Mouse (Mus musculus) MEL (cell line): ENCODE results near the gene Acss1. TPM values are rescaled to one million over a fixed set of nuclear protein-coding genes. Genes with fewer than 3 reads are reported as not detected.

Experiments used
- DNase-seq: peaks from one replicate; pipeline ENCODE4 v3.0.0; 2011; ENCODE audit warnings: low read depth, low spot score
- H3K27ac ChIP-seq: 2 replicates; pipeline ENCODE4 v1.5.1; 2012; ENCODE audit warnings: low read depth, mild to moderate bottlenecking, control low read depth, low read length, moderate library complexity; ENCODE audit not compliant: control insufficient read depth
- H3K27me3 ChIP-seq, 2 experiments: fragments of 150-350 bp in 1 of 2; sonication (generic) in 1 of 2; 2 replicates each; pipeline ENCODE4 v1.6.1; 2012; ENCODE audit warnings: low read length in 2 of 2, mild to moderate bottlenecking in 2 of 2, improper control_type of control experiment in 1 of 2, moderate library complexity in 1 of 2; ENCODE audit not compliant: insufficient read depth in 2 of 2, control insufficient read depth in 1 of 2
- H3K36me3 ChIP-seq, 2 experiments: 2 replicates each; pipeline ENCODE4 v1.6.1; 2012 to 2014; ENCODE audit warnings: low read length in 2 of 2, improper control_type of control experiment in 1 of 2, inconsistent platforms in 1 of 2, mild to moderate bottlenecking in 1 of 2; ENCODE audit not compliant: insufficient read depth in 2 of 2, control insufficient read depth in 1 of 2
- H3K4me1 ChIP-seq, 2 experiments: fragments of 150-350 bp in 1 of 2; sonication (generic) in 1 of 2; 2 replicates each; pipeline ENCODE4 v1.6.1; 2012; ENCODE audit warnings: low read length in 2 of 2, improper control_type of control experiment in 1 of 2, mild to moderate bottlenecking in 1 of 2; ENCODE audit not compliant: insufficient read depth in 2 of 2, control insufficient read depth in 1 of 2
- H3K4me3 ChIP-seq, 2 experiments: fragments of 150-350 bp in 1 of 2; sonication (generic) in 1 of 2; 2 replicates each; pipeline ENCODE4 v1.5.1; 2012; ENCODE audit warnings: low read depth in 2 of 2, low read length in 2 of 2, mild to moderate bottlenecking in 2 of 2, moderate library complexity in 2 of 2, control low read depth in 1 of 2, improper control_type of control experiment in 1 of 2; ENCODE audit not compliant: control insufficient read depth in 1 of 2, insufficient read depth in 1 of 2
- H3K79me2 ChIP-seq: 2 replicates; pipeline ENCODE4 v1.6.1; 2012; ENCODE audit warnings: mild to moderate bottlenecking, low read length, moderate library complexity; ENCODE audit not compliant: control insufficient read depth, poor library complexity, insufficient read depth
- H3K9ac ChIP-seq: 2 replicates; pipeline ENCODE4 v1.6.1; 2012; ENCODE audit warnings: low read depth, mild to moderate bottlenecking, control low read depth, low read length, moderate library complexity; ENCODE audit not compliant: control insufficient read depth, poor library complexity, severe bottlenecking
- H3K9me3 ChIP-seq: fragments of 150-350 bp; sonication (generic); replicated peaks from 2 replicates; pipeline ENCODE4 v1.6.1; 2012; ENCODE audit warnings: mild to moderate bottlenecking, low read length, improper control_type of control experiment, moderate library complexity; ENCODE audit not compliant: insufficient read depth
- BHLHE40 ChIP-seq: IDR thresholded peaks from 2 replicates; pipeline ENCODE4 v1.6.1; 2012; ENCODE audit warnings: low read depth, mild to moderate bottlenecking, inconsistent platforms, low read length, improper control_type of control experiment, borderline replicate concordance
- CHD1 ChIP-seq: IDR thresholded peaks from 2 replicates; pipeline ENCODE4 v1.6.1; 2012; ENCODE audit warnings: low read depth, mild to moderate bottlenecking, inconsistent platforms, low read length, improper control_type of control experiment
- CHD2 ChIP-seq: IDR thresholded peaks from 2 replicates; pipeline ENCODE4 v1.6.1; 2011; ENCODE audit warnings: low read length, improper control_type of control experiment
- CTCF ChIP-seq, 3 experiments: IDR thresholded peaks in 2 of 3; conservative IDR thresholded peaks in 1 of 3; 2 replicates each; pipeline ENCODE4 v1.5.1; 2011 to 2012; ENCODE audit warnings: low read length in 3 of 3, low read depth in 2 of 3, mild to moderate bottlenecking in 2 of 3, improper control_type of control experiment in 1 of 3, inconsistent platforms in 1 of 3, mixed read lengths in 1 of 3, moderate library complexity in 1 of 3; ENCODE audit not compliant: control insufficient read depth in 1 of 3, insufficient read depth in 1 of 3, poor library complexity in 1 of 3, severe bottlenecking in 1 of 3
- E2F4 ChIP-seq: IDR thresholded peaks from 2 replicates; pipeline ENCODE4 v1.6.1; 2011; ENCODE audit warnings: low read depth, low read length, improper control_type of control experiment, borderline replicate concordance
- ELF1 ChIP-seq: IDR thresholded peaks from 2 replicates; pipeline ENCODE4 v1.6.1; 2014; ENCODE audit warnings: low read depth, mild to moderate bottlenecking, inconsistent platforms, low read length, improper control_type of control experiment, moderate library complexity
- EP300 ChIP-seq, 2 experiments: IDR thresholded peaks; 2 replicates each; pipeline ENCODE4 v1.6.1; 2011; ENCODE audit warnings: improper control_type of control experiment in 2 of 2, low read length in 2 of 2, low read depth in 1 of 2, mild to moderate bottlenecking in 1 of 2
- ETS1 ChIP-seq: IDR thresholded peaks from 2 replicates; pipeline ENCODE4 v1.6.1; 2012; ENCODE audit warnings: low read depth, mild to moderate bottlenecking, inconsistent platforms, low read length, improper control_type of control experiment, moderate library complexity
- JUND ChIP-seq: IDR thresholded peaks from 2 replicates; pipeline ENCODE4 v1.6.1; 2011; ENCODE audit warnings: low read depth, mild to moderate bottlenecking, improper control_type of control experiment, low read length
- KAT2A ChIP-seq: conservative IDR thresholded peaks from 2 replicates; pipeline ENCODE4 v1.6.1; 2012; ENCODE audit warnings: low read depth, low read length, improper control_type of control experiment, inconsistent platforms
- MAFK ChIP-seq: IDR thresholded peaks from 2 replicates; pipeline ENCODE4 v1.6.1; 2011; ENCODE audit warnings: low read depth, mild to moderate bottlenecking, low read length, improper control_type of control experiment, borderline replicate concordance
- MEF2A ChIP-seq: IDR thresholded peaks from 2 replicates; pipeline ENCODE4 v1.6.1; 2014; ENCODE audit warnings: low read depth, mild to moderate bottlenecking, inconsistent platforms, low read length, improper control_type of control experiment; ENCODE audit not compliant: poor library complexity, insufficient replicate concordance, severe bottlenecking; ENCODE audit errors: extremely low read depth
- MXI1 ChIP-seq: IDR thresholded peaks from 2 replicates; pipeline ENCODE4 v1.6.1; 2011; ENCODE audit warnings: mild to moderate bottlenecking, low read depth, low read length, improper control_type of control experiment
- MYC ChIP-seq: IDR thresholded peaks from 2 replicates; pipeline ENCODE4 v1.6.1; 2011; ENCODE audit warnings: low read depth, mild to moderate bottlenecking, low read length, improper control_type of control experiment, moderate library complexity
- NELFE ChIP-seq: IDR thresholded peaks from 2 replicates; pipeline ENCODE4 v1.6.1; 2011; ENCODE audit warnings: low read depth, low read length, improper control_type of control experiment
- NRF1 ChIP-seq: IDR thresholded peaks from 2 replicates; pipeline ENCODE4 v1.6.1; 2014; ENCODE audit warnings: low read depth, mild to moderate bottlenecking, inconsistent platforms, low read length, improper control_type of control experiment, moderate library complexity; ENCODE audit not compliant: poor library complexity, insufficient read depth, severe bottlenecking
- POLR2AphosphoS2 ChIP-seq: IDR thresholded peaks from 2 replicates; pipeline ENCODE4 v1.6.1; 2011; ENCODE audit warnings: low read length, improper control_type of control experiment
- RCOR1 ChIP-seq: IDR thresholded peaks from 2 replicates; pipeline ENCODE4 v1.6.1; 2012; ENCODE audit warnings: low read depth, mild to moderate bottlenecking, inconsistent platforms, low read length, improper control_type of control experiment
- SMC3 ChIP-seq: IDR thresholded peaks from 2 replicates; pipeline ENCODE4 v1.6.1; 2011; ENCODE audit warnings: low read depth, low read length, improper control_type of control experiment
- TAL1 ChIP-seq: IDR thresholded peaks from 2 replicates; pipeline ENCODE4 v1.6.1; 2012; ENCODE audit warnings: mild to moderate bottlenecking, inconsistent platforms, low read length, moderate library complexity, mixed read lengths
- TCF12 ChIP-seq: IDR thresholded peaks from 2 replicates; pipeline ENCODE4 v1.6.1; 2014; ENCODE audit warnings: low read depth, mild to moderate bottlenecking, inconsistent platforms, low read length, improper control_type of control experiment, moderate library complexity
- UBTF ChIP-seq: IDR thresholded peaks from 2 replicates; pipeline ENCODE4 v1.6.1; 2012; ENCODE audit warnings: low read depth, mild to moderate bottlenecking, inconsistent platforms, low read length, improper control_type of control experiment, moderate library complexity, borderline replicate concordance; ENCODE audit not compliant: insufficient read depth
- USF2 ChIP-seq, 2 experiments: IDR thresholded peaks; 2 replicates each; pipeline ENCODE4 v1.6.1; 2011 to 2012; ENCODE audit warnings: improper control_type of control experiment in 2 of 2, low read length in 2 of 2, borderline replicate concordance in 1 of 2, inconsistent platforms in 1 of 2, low read depth in 1 of 2, mild to moderate bottlenecking in 1 of 2; ENCODE audit not compliant: insufficient read depth in 1 of 2
- ZC3H11A ChIP-seq: IDR thresholded peaks from 2 replicates; pipeline ENCODE4 v1.6.1; 2012; ENCODE audit warnings: low read depth, mild to moderate bottlenecking, inconsistent platforms, low read length, improper control_type of control experiment
- polyA plus RNA-seq, 2 experiments: library from polyadenylated mRNA; stranded (reverse) in 1 of 2; unstranded in 1 of 2; fragments of >175 nt in 1 of 2; fragments of >200 nt in 1 of 2; gene quantifications; 2 replicates each; pipeline versions ENCODE4 v1.2.1 to v1.2.4; 2012; ENCODE audit warnings: low replicate concordance in 2 of 2, low read depth in 1 of 2; ENCODE audit not compliant: insufficient read length in 2 of 2, insufficient read depth in 1 of 2, missing spikeins in 1 of 2
- total RNA-seq: library from RNA; depleted of rRNA; stranded (reverse); fragments of 300-350 nt; gene quantifications from 2 replicates; pipeline ENCODE4 v1.2.3, GENCODE M21; 2012

Acss1 gene
- total and polyA plus RNA-seq, 3 experiments = 10.2 to 22.6 TPM; not detected in 1

- H3K4me1 ChIP-seq = no peaks in the 10 kb centered on the region
- TF ChIP-seq KAT2A = no peak
- no peak for TF ChIP-seq SMC3
- TF ChIP-seq UBTF = no peak
- no peak for TF ChIP-seq CHD2
- TF ChIP-seq MEF2A = no peak
- no peak for TF ChIP-seq MXI1
- TF ChIP-seq CHD1 = no peak
- TF ChIP-seq, all 39 proteins: peak for 0
- no peaks in the 10 kb centered on the region for H3K79me2 ChIP-seq
- no peaks in the 10 kb centered on the region for H3K36me3 ChIP-seq
- no peak overlapping the region for H3K9ac ChIP-seq
- no peaks in the 10 kb centered on the region for H3K9me3 ChIP-seq
- H3K27ac ChIP-seq = no peak overlapping the region
- no peak overlapping the region for H3K4me3 ChIP-seq
- DNase-seq = peak; percentile 12
- H3K27me3 ChIP-seq = no peaks in the 10 kb centered on the region
Observed at GRCm38 (mm10) chr2:150646411-150647121, 21.7 kb downstream of the Acss1 start.

GRCm38 (mm10) chr2:150645225-150645624 is 23.1 kb downstream of the Acss1 start:
- Histone ChIP-seq H3K4me1 (no peaks in the 10 kb centered on the region), H3K4me3 (no peak overlapping the region), H3K36me3 (no peaks in the 10 kb centered on the region), H3K27ac (no peak overlapping the region), H3K79me2 (no peaks in the 10 kb centered on the region), H3K27me3 (no peaks in the 10 kb centered on the region), H3K9ac (no peak overlapping the region), H3K9me3 (no peaks in the 10 kb centered on the region)
- TF ChIP-seq TAL1 (no peak), CHD2 (no peak), MYC (no peak), CTCF (IDR thresholded peaks at IDR 0.05 in 2 of 3, conservative IDR thresholded peaks at IDR 0.05 in 1 of 3; ENCODE audit: control insufficient read depth in 1 of 3, insufficient read depth in 1 of 3, low read depth in 2 of 3, low read length in 3 of 3, poor library complexity in 1 of 3, severe bottlenecking in 1 of 3) (no peak), TCF12 (no peak), USF2 (IDR thresholded peaks at IDR 0.05; ENCODE audit: borderline replicate concordance in 1 of 2, insufficient read depth in 1 of 2, low read depth in 1 of 2, low read length in 2 of 2) (no peak), RCOR1 (no peak), JUND (no peak), BHLHE40 (no peak), E2F4 (no peak), MAFK (no peak), ZC3H11A (no peak), NRF1 (no peak), EP300 (IDR thresholded peaks at IDR 0.05; ENCODE audit: low read depth in 1 of 2, low read length in 2 of 2) (no peak), ELF1 (no peak), POLR2AphosphoS2 (no peak), NELFE (no peak), ETS1 (no peak)
- DNase-seq = no peak
